Mouse (Mus musculus) left cerebral cortex, postnatal 25 days (tissue): ENCODE measurements around the gene Tm9sf2. TPM values are rescaled to one million over a fixed set of nuclear protein-coding genes. Genes with fewer than 3 reads are reported as not detected.
A peak's percentile ranks its signal among the peaks of the same experiment; 100 is the strongest.

Experiments
- DNase-seq, 2 experiments: peaks; one replicate each; pipeline ENCODE4 v3.0.0; 2022; ENCODE audit warnings: low spot score in 2 of 2, mixed read lengths in 1 of 2
- intact Hi-C: fragments of 180-260 bp; cut with DNase I; formaldehyde crosslinking; loops from one replicate; pipeline ENCODE4 v1.15.1; 2025
- total RNA-seq, 2 experiments: library from RNA; stranded (reverse); gene quantifications; 2 replicates each; pipeline ENCODE4 v1.2.3; 2021

Tm9sf2 gene
- total RNA-seq, 2 experiments from 2014 or later: 107 to 112 TPM

- intact Hi-C loops: no loop called here
- DNase-seq: no peak
Measured at GRCm38 (mm10) chr14:122157738-122158137, 50.9 kb downstream of the Tm9sf2 start.

GRCm38 (mm10) chr14:122160916-122161315 lies 54.1 kb downstream of the Tm9sf2 start:
- DNase-seq: no peak
- intact Hi-C loops: no loop called here

GRCm38 (mm10) chr14:122168912-122169311 lies 62.1 kb downstream of the Tm9sf2 start:
- DNase-seq: no peak
- intact Hi-C loops: no loop called here

GRCm38 (mm10) chr14:122170202-122170781 lies 63.5 kb downstream of the Tm9sf2 start:
- intact Hi-C loops: no loop called here

GRCm38 (mm10) chr14:122171031-122171430 lies 64.2 kb downstream of the Tm9sf2 start:
- no peak for DNase-seq
- intact Hi-C loops: no loop called here

More at GRCm38 (mm10) chr14:122170202-122170781, 63.5 kb downstream of the Tm9sf2 start:
- DNase-seq: no peak

- DNase-seq: no peak
- intact Hi-C loops: no loop called here
Measured at GRCm38 (mm10) chr14:122176263-122176798, 69.5 kb downstream of the Tm9sf2 start.

- no peak for DNase-seq
- intact Hi-C loops: no loop called here
Measured at GRCm38 (mm10) chr14:122179262-122179661, 72.4 kb downstream of the Tm9sf2 start.

- peak; percentile 92 to 94 for DNase-seq
- intact Hi-C loops: no loop called here
Measured at GRCm38 (mm10) chr14:122181078-122181814, 74.4 kb downstream of the Tm9sf2 start, which contains the start of gene Clybl. Gene Clybl (plus strand): TSS chr14:122181704.

- intact Hi-C loops: no loop called here
Measured at GRCm38 (mm10) chr14:122181815-122182157, 74.9 kb downstream of the Tm9sf2 start.

GRCm38 (mm10) chr14:122182220-122182619 lies 75.4 kb downstream of the Tm9sf2 start:
- intact Hi-C loops: no loop called here
- no peak for DNase-seq

More at GRCm38 (mm10) chr14:122181815-122182157, 74.9 kb downstream of the Tm9sf2 start:
- no peak for DNase-seq

- intact Hi-C loops: no loop called here
Measured at GRCm38 (mm10) chr14:122183974-122184373, 77.1 kb downstream of the Tm9sf2 start.

GRCm38 (mm10) chr14:122188250-122188649 lies 81.4 kb downstream of the Tm9sf2 start:
- DNase-seq: no peak
- intact Hi-C loops: no loop called here

More at GRCm38 (mm10) chr14:122183974-122184373, 77.1 kb downstream of the Tm9sf2 start:
- no peak for DNase-seq

GRCm38 (mm10) chr14:122189901-122190300 lies 83.1 kb downstream of the Tm9sf2 start:
- intact Hi-C loops: no loop called here
- DNase-seq: peak in 1 of 2 experiments; percentile 24

GRCm38 (mm10) chr14:122190527-122190926 lies 83.7 kb downstream of the Tm9sf2 start:
- intact Hi-C loops: no loop called here

GRCm38 (mm10) chr14:122190941-122191510 lies 84.2 kb downstream of the Tm9sf2 start:
- peak; percentile 61 to 63 for DNase-seq
- intact Hi-C loops: no loop called here

More at GRCm38 (mm10) chr14:122190527-122190926, 83.7 kb downstream of the Tm9sf2 start:
- DNase-seq: no peak

GRCm38 (mm10) chr14:122194630-122195029 lies 87.8 kb downstream of the Tm9sf2 start:
- intact Hi-C loops: no loop called here
- no peak for DNase-seq

- no peak for DNase-seq
- intact Hi-C loops: no loop called here
Measured at GRCm38 (mm10) chr14:122196851-122197250, 90.0 kb downstream of the Tm9sf2 start.

GRCm38 (mm10) chr14:122200247-122200885 lies 93.5 kb downstream of the Tm9sf2 start:
- intact Hi-C loops: no loop called here

GRCm38 (mm10) chr14:122209177-122209576 lies 102.3 kb downstream of the Tm9sf2 start:
- intact Hi-C loops: no loop called here

More at GRCm38 (mm10) chr14:122200247-122200885, 93.5 kb downstream of the Tm9sf2 start:
- DNase-seq: no peak

More at GRCm38 (mm10) chr14:122209177-122209576, 102.3 kb downstream of the Tm9sf2 start:
- no peak for DNase-seq
